Mouse (Mus musculus) embryonic facial prominence, embryonic 13.5 days (tissue): ENCODE measurements around the gene Phf8. TPM values are rescaled to one million over a fixed set of nuclear protein-coding genes. Genes with fewer than 3 reads are reported as not detected.
"Not testable (repeated sequence)": the region's sequence is repeated elsewhere in the genome, so short reads cannot be mapped to it uniquely, and the experiment has no call there.

Experiments
- ATAC-seq: fragments of 200-750 bp; cut with Nextera tagmentation; 2 replicates; pipeline ENCODE4 v1.8.0; 2017; ENCODE audit warnings: low read depth; ENCODE audit not compliant: insufficient number of reproducible peaks, insufficient read depth, low FRiP score, low TSS enrichment
- H3K27ac ChIP-seq: fragments of 300-500 bp; sonication (generic); 2 replicates; pipeline ENCODE4 v1.5.1; 2015; ENCODE audit warnings: moderate library complexity, mild to moderate bottlenecking, inconsistent platforms
- H3K27me3 ChIP-seq: fragments of 300-500 bp; sonication (generic); 2 replicates; pipeline ENCODE4 v1.6.1; 2015; ENCODE audit warnings: mild to moderate bottlenecking, inconsistent platforms
- H3K36me3 ChIP-seq: fragments of 300-500 bp; sonication (generic); 2 replicates; pipeline ENCODE4 v1.6.1; 2015; ENCODE audit warnings: mild to moderate bottlenecking, inconsistent platforms
- H3K4me1 ChIP-seq: fragments of 300-500 bp; sonication (generic); 2 replicates; pipeline ENCODE4 v1.6.1; 2015; ENCODE audit warnings: inconsistent platforms
- H3K4me2 ChIP-seq: fragments of 300-500 bp; sonication (generic); 2 replicates; pipeline ENCODE4 v1.6.1; 2015; ENCODE audit warnings: moderate library complexity, mild to moderate bottlenecking, inconsistent platforms
- H3K4me3 ChIP-seq: fragments of 300-500 bp; sonication (generic); 2 replicates; pipeline ENCODE4 v1.5.1; 2015; ENCODE audit warnings: mild to moderate bottlenecking, inconsistent platforms
- H3K9ac ChIP-seq: fragments of 300-500 bp; sonication (generic); 2 replicates; pipeline ENCODE4 v1.6.1; 2015; ENCODE audit warnings: mild to moderate bottlenecking, inconsistent platforms
- H3K9me3 ChIP-seq: fragments of 300-500 bp; sonication (generic); 2 replicates; pipeline ENCODE4 v1.6.1; 2016; ENCODE audit warnings: inconsistent platforms
- WGBS: fragments of 180-500 bp; shearing (Covaris S2); methylation state at CpG from one replicate; pipeline ENCODE4 v1.1.7; 2015; ENCODE audit warnings: mixed read lengths; 5-methylcytosine and 5-hydroxymethylcytosine counted together
- polyA plus RNA-seq: library from polyadenylated mRNA; unstranded; fragments of >200 nt; fragmentation: Nextera tagmentation; extraction: Ambion mirVana; gene quantifications from 2 replicates; pipeline ENCODE4 v1.2.1, GENCODE M21; 2015

The Phf8 gene
- polyA plus RNA-seq, result 18.5 and 19.4 TPM in 2 replicates

DNA sequence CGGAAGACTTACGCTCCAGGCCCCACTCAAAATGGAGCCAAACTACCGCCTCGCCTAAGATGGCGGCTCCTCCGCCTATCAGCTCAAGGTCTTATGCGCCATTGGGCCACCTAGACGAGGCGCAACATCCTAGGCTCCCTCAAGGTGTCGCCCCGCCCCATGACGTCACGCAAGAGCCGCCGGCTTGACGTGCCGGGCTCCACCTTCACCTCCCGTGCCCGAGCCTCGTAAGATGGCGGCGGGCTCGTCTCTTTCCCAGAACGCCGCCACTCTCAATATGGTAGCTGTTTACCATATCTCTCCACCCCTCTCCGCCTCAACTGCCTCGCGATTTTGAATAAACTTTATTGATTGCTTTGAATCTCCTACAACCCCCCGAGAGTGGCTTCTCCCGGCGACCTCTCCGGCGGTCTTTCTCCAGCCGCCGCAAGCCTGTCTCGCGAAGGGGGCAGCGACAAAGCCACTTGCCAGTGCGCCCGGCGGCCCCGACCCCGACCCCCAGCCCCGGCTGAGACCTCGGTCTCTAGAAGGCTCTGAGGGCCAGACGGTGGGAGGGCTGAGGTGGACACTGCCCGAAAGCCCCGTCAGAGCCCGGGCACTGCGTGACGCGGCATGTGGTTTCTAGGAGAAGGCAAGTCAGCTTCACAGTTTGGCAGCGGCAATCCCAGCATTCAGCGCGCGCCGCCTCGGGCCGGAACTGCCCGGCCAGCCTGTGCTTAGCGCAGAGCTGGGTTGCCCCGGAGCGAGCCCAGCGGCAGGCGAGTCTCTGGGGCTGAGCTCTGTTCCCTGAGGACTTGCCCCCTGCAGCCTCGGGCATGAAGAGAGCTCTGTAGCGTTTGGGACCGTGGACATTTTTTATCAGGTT is at the start of gene Phf8:
Gene Phf8, plus strand, starts transcription at position 215 of the 865 bp plus-strand sequence.
- no peaks in the 10 kb centered on the region; the same call in 1 of the 2 replicates for H3K4me1 ChIP-seq
- peak within 1 kb of the TSS; percentile 77 for H3K9ac ChIP-seq
- WGBS, result 24% methylated on average over 68 of the region's 68 CpGs
- peak; percentile 96 for ATAC-seq
- no peaks in the 10 kb centered on the region for H3K36me3 ChIP-seq
- H3K9me3 ChIP-seq, result no peaks in the 10 kb centered on the region
- H3K4me2 ChIP-seq, result peak within 1 kb of the TSS; percentile 63
- H3K27me3 ChIP-seq, result peaks cover 12% of the 10 kb centered on the region
- H3K4me3 ChIP-seq, result peak within 1 kb of the TSS; percentile 54
- peak within 1 kb of the TSS; percentile 96 for H3K27ac ChIP-seq

DNA sequence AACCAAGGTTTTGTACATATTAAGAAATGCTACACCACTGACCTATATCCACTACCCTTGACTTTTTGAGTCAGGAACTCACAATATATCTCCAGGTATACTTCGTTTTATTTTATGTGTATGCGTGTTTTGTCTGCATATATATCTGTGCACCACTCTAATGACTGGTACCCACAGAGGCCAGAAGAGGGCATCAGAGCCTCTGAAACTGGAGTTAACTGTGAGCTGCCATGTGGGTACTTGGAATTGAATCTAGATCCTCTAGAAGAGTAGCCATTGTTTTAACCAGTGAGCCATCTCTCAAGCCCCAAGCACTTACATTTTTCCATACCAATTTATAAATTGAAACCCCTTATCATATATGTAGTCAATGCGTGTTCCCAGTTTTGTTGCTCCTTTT is 32.3 kb upstream of the Phf8 start:
- H3K4me3 ChIP-seq, result no peak overlapping the region
- 76% methylated on average over 3 of the region's 3 CpGs for WGBS
- H3K9me3 ChIP-seq, result no peaks in the 10 kb centered on the region
- H3K4me1 ChIP-seq, result no peaks in the 10 kb centered on the region
- no peaks in the 10 kb centered on the region for H3K36me3 ChIP-seq
- ATAC-seq, result no peak
- no peak overlapping the region for H3K9ac ChIP-seq
- no peaks in the 10 kb centered on the region; the same call in 1 of the 2 replicates for H3K27me3 ChIP-seq
- H3K4me2 ChIP-seq, result no peak overlapping the region
- H3K27ac ChIP-seq, result no peak overlapping the region

- 83% methylated on average over 4 of the region's 4 CpGs for WGBS
Measured at GRCm38 (mm10) chrX:151493269-151493668, 27.2 kb upstream of the Phf8 start.

GRCm38 (mm10) chrX:151496596-151496995 is 23.9 kb upstream of the Phf8 start:
- Histone ChIP-seq H3K36me3 (no peaks in the 10 kb centered on the region), H3K9me3 (no peaks in the 10 kb centered on the region), H3K9ac (no peak overlapping the region), H3K27ac (no peak overlapping the region), H3K4me1 (no peaks in the 10 kb centered on the region), H3K4me3 (no peak overlapping the region), H3K27me3 (no peaks in the 10 kb centered on the region), H3K4me2 (no peak overlapping the region)
- ATAC-seq, result no peak
- WGBS, result 86% methylated on average over 1 of the region's 1 CpGs

More at GRCm38 (mm10) chrX:151493269-151493668, 27.2 kb upstream of the Phf8 start:
- not testable (repeated sequence) for H3K4me3 ChIP-seq, H3K9me3 ChIP-seq, H3K36me3 ChIP-seq, H3K27me3 ChIP-seq, ATAC-seq, H3K4me1 ChIP-seq, H3K27ac ChIP-seq, H3K4me2 ChIP-seq, H3K9ac ChIP-seq

DNA sequence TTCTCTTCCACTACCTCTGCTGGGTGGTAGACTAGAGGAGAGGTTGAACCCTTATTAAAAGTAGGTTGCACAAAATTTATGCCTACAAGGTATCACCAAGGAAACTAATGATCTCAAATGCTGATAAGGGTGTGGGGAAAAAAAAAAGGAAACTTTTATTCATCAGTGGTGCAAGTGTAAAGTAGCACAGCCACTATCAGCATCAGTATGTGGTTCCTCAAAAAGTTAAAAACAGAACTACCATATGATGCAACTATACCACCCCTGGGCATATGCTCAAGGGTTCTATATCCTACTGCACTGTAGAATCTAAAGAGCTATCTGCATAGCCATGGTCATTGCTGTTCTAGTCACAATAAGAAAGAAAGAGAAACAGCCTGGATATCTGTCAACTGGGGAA is 11.9 kb upstream of the Phf8 start:
- Histone ChIP-seq H3K4me3 (no peak overlapping the region), H3K36me3 (no peaks in the 10 kb centered on the region), H3K4me2 (no peak overlapping the region), H3K4me1 (no peaks in the 10 kb centered on the region), H3K27ac (no peak overlapping the region), H3K27me3 (no peaks in the 10 kb centered on the region), H3K9me3 (no peaks in the 10 kb centered on the region), H3K9ac (no peak overlapping the region)
- no peak for ATAC-seq

DNA sequence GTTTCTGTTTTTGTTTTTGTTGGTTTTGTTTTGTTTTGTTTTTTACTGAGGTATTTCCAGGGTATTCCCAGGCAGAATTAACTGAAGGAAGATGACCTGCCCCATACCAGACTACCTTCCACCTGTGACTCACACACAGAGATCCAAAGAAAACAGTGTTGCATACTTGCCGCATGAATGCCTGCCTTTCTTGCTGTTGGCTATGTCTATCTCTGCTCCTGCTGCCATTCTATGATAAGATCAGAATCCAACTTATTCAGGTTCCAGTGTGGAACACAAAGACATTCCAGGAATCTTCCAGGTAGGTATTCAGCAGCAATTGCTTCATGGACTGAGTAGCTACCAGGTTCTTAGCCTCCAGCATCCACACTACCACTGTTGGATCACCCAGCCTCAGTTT is 10.6 kb upstream of the Phf8 start:
- no peaks in the 10 kb centered on the region for H3K4me1 ChIP-seq
- no peaks in the 10 kb centered on the region for H3K36me3 ChIP-seq
- no peaks in the 10 kb centered on the region for H3K9me3 ChIP-seq
- H3K4me2 ChIP-seq, result no peak overlapping the region
- ATAC-seq, result no peak
- no peak overlapping the region for H3K9ac ChIP-seq
- H3K27ac ChIP-seq, result no peak overlapping the region
- 83% methylated on average over 1 of the region's 1 CpGs for WGBS
- no peaks in the 10 kb centered on the region for H3K27me3 ChIP-seq
- H3K4me3 ChIP-seq, result no peak overlapping the region

DNA sequence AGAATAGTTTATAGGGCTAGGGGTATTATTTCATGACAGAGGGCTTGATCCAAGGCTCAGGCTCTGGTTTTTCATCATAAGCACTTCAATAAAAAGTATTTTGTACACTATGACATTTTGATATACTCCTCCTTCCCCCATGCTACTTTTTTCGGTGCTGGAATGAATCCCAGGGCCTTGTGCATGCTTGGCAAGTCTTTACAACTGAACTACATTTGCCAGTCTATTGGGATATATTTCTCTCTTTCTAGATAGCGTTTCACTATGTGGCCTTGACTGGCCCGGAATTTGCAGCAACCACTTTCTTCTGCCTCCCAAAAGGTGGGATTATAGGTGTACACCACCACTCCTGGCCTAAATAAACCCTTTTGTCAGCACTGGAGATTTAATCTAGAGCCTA is 7.4 kb upstream of the Phf8 start:
- no peak overlapping the region for H3K4me2 ChIP-seq
- no peak overlapping the region for H3K9ac ChIP-seq
- no peaks in the 10 kb centered on the region for H3K9me3 ChIP-seq
- H3K4me3 ChIP-seq, result no peak overlapping the region
- H3K4me1 ChIP-seq, result no peaks in the 10 kb centered on the region
- 77% methylated on average over 3 of the region's 3 CpGs for WGBS
- H3K27me3 ChIP-seq, result peaks cover 3% of the 10 kb centered on the region; the same call in 1 of the 2 replicates
- ATAC-seq, result no peak
- no peaks in the 10 kb centered on the region for H3K36me3 ChIP-seq
- H3K27ac ChIP-seq, result no peak overlapping the region

- Histone ChIP-seq H3K36me3 (no peaks in the 10 kb centered on the region), H3K27me3 (peaks cover 3% of the 10 kb centered on the region; the same call in 1 of the 2 replicates), H3K9me3 (no peaks in the 10 kb centered on the region), H3K4me3 (no peak overlapping the region), H3K4me2 (no peak overlapping the region), H3K4me1 (no peaks in the 10 kb centered on the region), H3K27ac (no peak overlapping the region), H3K9ac (no peak overlapping the region)
- 83% methylated on average over 2 of the region's 2 CpGs for WGBS
- no peak for ATAC-seq
Measured at GRCm38 (mm10) chrX:151513694-151514093, 6.8 kb upstream of the Phf8 start.

DNA sequence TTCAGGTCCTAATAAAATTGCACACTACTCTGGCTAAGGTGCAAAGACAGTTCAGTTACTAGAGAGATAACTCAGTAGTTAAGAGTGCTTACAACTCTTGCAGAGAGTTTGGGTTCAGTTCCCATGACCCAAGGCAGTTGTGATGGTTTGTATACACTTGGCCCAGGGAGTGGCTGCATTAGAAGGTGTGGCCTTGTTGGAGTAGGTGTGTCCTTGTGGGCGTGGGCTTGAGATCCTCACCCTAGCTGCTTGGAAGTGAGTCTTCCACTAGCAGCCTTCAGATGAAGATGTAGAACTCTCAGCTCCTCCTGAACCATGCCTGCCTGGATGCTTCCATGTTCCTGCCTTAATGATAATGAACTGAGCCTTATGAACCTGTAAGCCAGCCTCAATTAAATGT is 2.3 kb upstream of the Phf8 start:
- 48% methylated on average over 1 of the region's 1 CpGs for WGBS
- no peaks in the 10 kb centered on the region for H3K36me3 ChIP-seq
- peaks cover 12% of the 10 kb centered on the region for H3K27me3 ChIP-seq
- no peak overlapping the region for H3K27ac ChIP-seq
- ATAC-seq, result no peak
- no peaks in the 10 kb centered on the region for H3K9me3 ChIP-seq
- H3K9ac ChIP-seq, result no peak overlapping the region
- no peaks in the 10 kb centered on the region; the same call in 1 of the 2 replicates for H3K4me1 ChIP-seq
- no peak overlapping the region for H3K4me2 ChIP-seq
- no peak overlapping the region for H3K4me3 ChIP-seq

- WGBS, result 28% methylated on average over 17 of the region's 17 CpGs
- Histone ChIP-seq H3K9me3 (no peaks in the 10 kb centered on the region), H3K4me1 (no peaks in the 10 kb centered on the region; the same call in 1 of the 2 replicates), H3K4me3 (peak overlapping the region; percentile 54), H3K9ac (peak overlapping the region; percentile 65), H3K27me3 (peaks cover 12% of the 10 kb centered on the region), H3K36me3 (no peaks in the 10 kb centered on the region), H3K27ac (peak overlapping the region; percentile 91), H3K4me2 (peak overlapping the region; percentile 47)
- no peak for ATAC-seq
Measured at GRCm38 (mm10) chrX:151520127-151520457, 380 bp upstream of the Phf8 start.

DNA sequence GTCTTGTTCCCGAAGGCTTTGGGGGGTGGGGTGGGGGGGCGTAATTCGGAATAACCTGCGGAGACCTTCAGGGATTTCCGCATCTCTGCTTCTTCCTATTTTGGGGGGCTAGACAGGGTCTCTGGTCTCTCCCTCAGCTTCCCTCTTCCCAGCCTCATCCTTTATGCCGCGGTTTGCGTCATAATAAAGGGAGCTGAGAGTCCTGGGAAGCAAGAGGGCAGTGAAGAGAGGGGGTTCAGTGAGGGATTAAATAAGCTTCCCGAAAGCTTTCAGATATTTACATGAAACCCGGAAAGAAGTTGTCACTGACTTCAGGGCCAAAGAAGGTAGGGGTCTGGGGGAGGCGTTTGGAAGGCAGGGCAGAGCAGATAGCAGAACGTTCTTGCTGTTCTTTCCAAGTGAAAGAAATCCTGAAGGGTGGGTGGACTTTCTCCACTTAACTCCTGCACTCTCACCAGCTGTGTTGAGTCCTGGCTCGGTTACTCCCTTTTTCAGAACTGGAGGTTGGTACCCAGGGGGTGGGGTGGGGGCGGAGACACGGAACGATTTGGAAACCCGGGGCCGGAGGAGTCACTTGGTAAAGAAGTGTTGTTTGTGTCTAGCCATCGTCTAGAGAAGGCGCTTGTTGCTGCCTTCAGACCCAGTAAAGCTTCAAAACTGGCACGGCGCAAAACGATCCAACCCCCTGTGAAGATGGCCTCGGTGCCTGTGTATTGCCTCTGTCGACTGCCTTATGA is 1.5 kb downstream of the Phf8 start:
- ATAC-seq, result no peak

More for the DNA sequence above, 1.5 kb downstream of the Phf8 start:
- H3K4me2 ChIP-seq, result peak overlapping the region; percentile 63
- H3K36me3 ChIP-seq, result peaks cover 2% of the 10 kb centered on the region; the same call in 1 of the 2 replicates
- peak overlapping the region; percentile 51 for H3K27ac ChIP-seq
- H3K4me3 ChIP-seq, result peak overlapping the region; percentile 54
- H3K27me3 ChIP-seq, result peaks cover 9% of the 10 kb centered on the region; the same call in 1 of the 2 replicates
- H3K9me3 ChIP-seq, result no peaks in the 10 kb centered on the region
- no peaks in the 10 kb centered on the region; the same call in 1 of the 2 replicates for H3K4me1 ChIP-seq
- H3K9ac ChIP-seq, result peak overlapping the region; percentile 77
- 28% methylated on average over 25 of the region's 25 CpGs for WGBS
